ENCODE assay signal across 9 mouse cellular contexts in genomic region chr13:70233896-70234799, GRCm38 (mm10).
A peak's percentile ranks its signal among the peaks of the same experiment; 100 is the strongest.
DNase-seq lines count a peak whose midpoint lies in the region; ATAC-seq and TF ChIP-seq lines count a peak whose summit lies in the region.
"Had no signal": no experiment of that assay in that cellular context is flagged by ENCODE, and none has a peak within 500 bp of the region (broad histone marks: within the 10 kb centered on the region; RNA-seq: fewer than 3 reads in every experiment).

No protein-coding gene starts in this region.

- H3K9me3 ChIP-seq in limb, embryonic 11.5 days (ENCODE audit: control insufficient read depth, low read length) = no peaks in the 10 kb centered on the region
- H3K9me3 ChIP-seq in midbrain, embryonic 16.5 days (replicated peaks; ENCODE audit: control insufficient read depth, low read length, poor library complexity, severe bottlenecking) = no peaks in the 10 kb centered on the region

- no peaks in the 10 kb centered on the region for H3K27me3 ChIP-seq in thymus, adult 2 months (ENCODE audit: control insufficient read depth, insufficient read depth, low read length)
- H3K27me3 ChIP-seq in limb, embryonic 11.5 days (ENCODE audit: control insufficient read depth, insufficient read depth, low read length) = no peaks in the 10 kb centered on the region
- no peaks in the 10 kb centered on the region for H3K27me3 ChIP-seq in midbrain, embryonic 16.5 days (ENCODE audit: control insufficient read depth, insufficient read depth, low read depth, low read length)

- TF ChIP-seq POLR2A in thymus, adult 2 months (IDR thresholded peaks at IDR 0.05; ENCODE audit: control insufficient read depth, extremely low read depth, insufficient read depth, low read length, poor library complexity) = no peak

- H3K4me1 ChIP-seq in thymus, adult 2 months (replicated peaks; ENCODE audit: control insufficient read depth, insufficient read depth, low read length) = no peaks in the 10 kb centered on the region
- no peaks in the 10 kb centered on the region for H3K4me1 ChIP-seq in limb, embryonic 11.5 days (ENCODE audit: control insufficient read depth, insufficient read depth, low read length)
- no peaks in the 10 kb centered on the region for H3K4me1 ChIP-seq in midbrain, embryonic 16.5 days (ENCODE audit: control insufficient read depth, insufficient read depth, low read length)

- H3K9ac ChIP-seq in limb, embryonic 11.5 days (ENCODE audit: low read length) = no peak overlapping the region; the same call in 1 of the 2 replicates
- H3K9ac ChIP-seq in midbrain, embryonic 16.5 days (ENCODE audit: low read depth, low read length) = 0 out of 2 replicates have a peak overlapping the region, but pooled peaks have one; percentile 10

- peak; percentile 2 for DNase-seq in thymus, adult 2 months
- DNase-seq in thymus, postnatal 25 days = no peak
- DNase-seq in embryo, embryonic 11.5 days (ENCODE audit: low read depth, low spot score) = peak; percentile 45
- peak; percentile 10 for DNase-seq in heart, adult 8-10 months (ENCODE audit: low spot score)
- DNase-seq in kidney, adult 8-10 months = peak; percentile 16 to 71
- peak; percentile 89 for DNase-seq in limb, embryonic 11.5 days (ENCODE audit: low spot score)
- peak; percentile 4 to 7 for DNase-seq in thymus, postnatal 36 days

- ATAC-seq in limb, embryonic 11.5 days (ENCODE audit: insufficient number of reproducible peaks, low FRiP score, low TSS enrichment, low read depth) = peak; percentile 81
- ATAC-seq in midbrain, embryonic 16.5 days = peak; percentile 90

- no peak for TF ChIP-seq CTCF in thymus, adult 2 months (IDR thresholded peaks at IDR 0.05; ENCODE audit: borderline replicate concordance, control insufficient read depth, extremely low read depth, insufficient read depth, low read length, poor library complexity)

- H3K4me2 ChIP-seq in limb, embryonic 11.5 days (ENCODE audit: low read depth, severe bottlenecking) = peak overlapping the region; percentile 30
- peak overlapping the region; percentile 23; the same call in 1 of the 2 replicates for H3K4me2 ChIP-seq in midbrain, embryonic 16.5 days (ENCODE audit: low read length)

- H3K27ac ChIP-seq in thymus, adult 2 months (ENCODE audit: control insufficient read depth, insufficient read depth, low read length) = no peak overlapping the region
- H3K27ac ChIP-seq in limb, embryonic 11.5 days (replicated peaks; ENCODE audit: low read depth, low read length) = no peak overlapping the region
- H3K27ac ChIP-seq in midbrain, embryonic 16.5 days (ENCODE audit: low read length) = no peak overlapping the region

- WGBS in thymus, adult 2 months = 45% methylated on average over 22 of the region's 22 CpGs
- WGBS in limb, embryonic 11.5 days = 39% methylated on average over 22 of the region's 22 CpGs
- 22% methylated on average over 22 of the region's 22 CpGs for WGBS in midbrain, embryonic 16.5 days

- H3K36me3 ChIP-seq in thymus, adult 2 months (ENCODE audit: control insufficient read depth, insufficient read depth, low read length) = no peaks in the 10 kb centered on the region
- H3K36me3 ChIP-seq in limb, embryonic 11.5 days (ENCODE audit: control insufficient read depth, insufficient read depth, low read length) = no peaks in the 10 kb centered on the region
- no peaks in the 10 kb centered on the region for H3K36me3 ChIP-seq in midbrain, embryonic 16.5 days (ENCODE audit: control insufficient read depth, insufficient read depth, low read length)
- H3K36me3 ChIP-seq: G1E had no signal

- H3K4me3 ChIP-seq in thymus, adult 2 months (ENCODE audit: control insufficient read depth, insufficient read depth, low read length) = no peak overlapping the region
- H3K4me3 ChIP-seq in limb, embryonic 11.5 days (ENCODE audit: low read depth, low read length) = no peak overlapping the region
- H3K4me3 ChIP-seq in midbrain, embryonic 16.5 days (ENCODE audit: low read depth, low read length) = no peak overlapping the region
